Mouse (Mus musculus) liver, embryonic 14.5 days (tissue): Measurements from ENCODE around the gene Hoxb8. TPM values are rescaled to one million over a fixed set of nuclear protein-coding genes. Genes with fewer than 3 reads are reported as not detected.

Experiments
- ATAC-seq: fragments of 200-750 bp; cut with Nextera tagmentation; 2 replicates; pipeline ENCODE4 v1.8.0; 2017; ENCODE audit warnings: moderate number of reproducible peaks, mild to moderate bottlenecking, moderate library complexity; ENCODE audit not compliant: insufficient read depth
- DNase-seq, 3 experiments: peaks; one replicate each; pipeline ENCODE4 v3.0.0-alpha.2; 2012 to 2013; ENCODE audit warnings: low read depth in 3 of 3, low spot score in 3 of 3
- H3K27ac ChIP-seq: fragments of 300-500 bp; sonication (generic); 2 replicates; pipeline ENCODE4 v1.5.1; 2014; ENCODE audit warnings: moderate library complexity, mild to moderate bottlenecking, control low read depth, inconsistent platforms
- H3K27me3 ChIP-seq: fragments of 300-500 bp; sonication (generic); 2 replicates; pipeline ENCODE4 v1.6.1; 2014; ENCODE audit warnings: mild to moderate bottlenecking, low read length, moderate library complexity; ENCODE audit not compliant: control insufficient read depth, insufficient read depth
- H3K36me3 ChIP-seq: fragments of 300-500 bp; sonication (generic); replicated peaks from 2 replicates; pipeline ENCODE4 v1.6.1; 2014; ENCODE audit warnings: low read depth; ENCODE audit not compliant: control insufficient read depth, insufficient read depth
- H3K4me1 ChIP-seq, 2 experiments: fragments of 200-500 bp in 1 of 2; fragments of 300-500 bp in 1 of 2; sonication (generic) in 1 of 2; replicated peaks; 2 replicates each; pipeline ENCODE4 v1.6.1; 2012 to 2014; ENCODE audit warnings: antibody characterized with exemption in 1 of 2, inconsistent platforms in 1 of 2, low read length in 1 of 2; ENCODE audit not compliant: control insufficient read depth in 2 of 2, insufficient read depth in 2 of 2
- H3K4me2 ChIP-seq: fragments of 300-500 bp; sonication (generic); 2 replicates; pipeline ENCODE4 v1.6.1; 2014; ENCODE audit warnings: low read depth, mild to moderate bottlenecking, control low read depth, moderate library complexity
- H3K4me3 ChIP-seq, 2 experiments: fragments of 200-500 bp in 1 of 2; fragments of 300-500 bp in 1 of 2; sonication (generic) in 1 of 2; 2 replicates each; pipeline ENCODE4 v1.5.1; 2012 to 2014; ENCODE audit warnings: low read depth in 2 of 2, low read length in 2 of 2, mild to moderate bottlenecking in 2 of 2, control low read depth in 1 of 2, inconsistent platforms in 1 of 2, moderate library complexity in 1 of 2; ENCODE audit not compliant: insufficient read depth in 1 of 2
- H3K9ac ChIP-seq: fragments of 300-500 bp; sonication (generic); replicated peaks from 2 replicates; pipeline ENCODE4 v1.6.1; 2014; ENCODE audit warnings: mild to moderate bottlenecking, control low read depth, moderate library complexity
- H3K9me3 ChIP-seq: fragments of 300-500 bp; sonication (generic); 2 replicates; pipeline ENCODE4 v1.6.1; 2016; ENCODE audit warnings: low read length, mixed read lengths; ENCODE audit not compliant: control insufficient read depth
- CTCF ChIP-seq: IDR thresholded peaks from 2 replicates; pipeline ENCODE4 v1.5.1; 2016; ENCODE audit warnings: antibody characterized with exemption, low read depth, control low read depth
- EP300 ChIP-seq: IDR thresholded peaks from 2 replicates; pipeline ENCODE4 v1.6.1; 2016; ENCODE audit warnings: antibody characterized with exemption, low read depth
- WGBS: fragments of 180-500 bp; shearing (Covaris S2); extraction: QIAGEN DNeasy Blood & Tissue Kit; methylation state at CpG from one replicate; pipeline ENCODE4 v1.1.7; 2014; ENCODE audit not compliant: insufficient replicate concordance; 5-methylcytosine and 5-hydroxymethylcytosine counted together
- polyA plus RNA-seq, 2 experiments: library from polyadenylated mRNA; depleted of rRNA in 1 of 2; stranded (reverse) in 1 of 2; unstranded in 1 of 2; fragments of >200 nt; fragmentation: Nextera tagmentation in 1 of 2; extraction: Ambion mirVana in 1 of 2; gene quantifications; 2 replicates each; pipeline versions ENCODE4 v1.2.1 to v1.2.3; 2012 to 2014

Hoxb8 gene
- polyA plus RNA-seq, 2 experiments: 0.03 TPM; not detected in 1

GRCm38 (mm10) chr11:96274428-96274827 lies 7.3 kb upstream of the Hoxb8 start:
- H3K9ac ChIP-seq: no peak overlapping the region
- 21% methylated on average over 10 of the region's 10 CpGs for WGBS
- peaks cover 100% of the 10 kb centered on the region for H3K27me3 ChIP-seq
- no peak for ATAC-seq
- no peak for TF ChIP-seq CTCF
- TF ChIP-seq EP300: no peak
- no peaks in the 10 kb centered on the region for H3K36me3 ChIP-seq
- no peak overlapping the region for H3K27ac ChIP-seq
- H3K9me3 ChIP-seq: no peaks in the 10 kb centered on the region
- H3K4me1 ChIP-seq: no peaks in the 10 kb centered on the region
- H3K4me2 ChIP-seq: no peak overlapping the region
- no peak for DNase-seq
- H3K4me3 ChIP-seq: no peak overlapping the region

GRCm38 (mm10) chr11:96275896-96276295 lies 5.8 kb upstream of the Hoxb8 start:
- Histone ChIP-seq H3K4me3 (no peak overlapping the region), H3K4me2 (no peak overlapping the region), H3K27me3 (peaks cover 100% of the 10 kb centered on the region), H3K36me3 (no peaks in the 10 kb centered on the region), H3K4me1 (no peaks in the 10 kb centered on the region), H3K9me3 (no peaks in the 10 kb centered on the region), H3K9ac (no peak overlapping the region), H3K27ac (no peak overlapping the region)
- 14% methylated on average over 4 of the region's 4 CpGs for WGBS
- DNase-seq (no peak), ATAC-seq (no peak)
- TF ChIP-seq EP300 (no peak), CTCF (no peak)

GRCm38 (mm10) chr11:96277151-96278044 lies 4.3 kb upstream of the Hoxb8 start:
- H3K9me3 ChIP-seq: no peaks in the 10 kb centered on the region
- no peak overlapping the region for H3K4me2 ChIP-seq
- H3K27ac ChIP-seq: no peak overlapping the region
- 2% methylated on average over 35 of the region's 35 CpGs for WGBS
- ATAC-seq (no peak), DNase-seq (no peak)
- no peaks in the 10 kb centered on the region for H3K36me3 ChIP-seq
- no peak overlapping the region for H3K9ac ChIP-seq
- H3K27me3 ChIP-seq: peaks cover 100% of the 10 kb centered on the region
- TF ChIP-seq CTCF (no peak), EP300 (no peak)
- H3K4me1 ChIP-seq: no peaks in the 10 kb centered on the region
- no peak overlapping the region for H3K4me3 ChIP-seq

- Histone ChIP-seq H3K9me3 (no peaks in the 10 kb centered on the region), H3K36me3 (no peaks in the 10 kb centered on the region), H3K27ac (no peak overlapping the region), H3K27me3 (peaks cover 100% of the 10 kb centered on the region), H3K4me1 (no peaks in the 10 kb centered on the region), H3K9ac (no peak overlapping the region), H3K4me3 (no peak overlapping the region), H3K4me2 (no peak overlapping the region)
- WGBS: 10% methylated on average over 14 of the region's 14 CpGs
- ATAC-seq: no peak
- TF ChIP-seq EP300: no peak
- no peak for TF ChIP-seq CTCF
- no peak for DNase-seq
Measured at GRCm38 (mm10) chr11:96278324-96278723, 3.4 kb upstream of the Hoxb8 start.

- WGBS: under 1% methylated on average over 9 of the region's 9 CpGs
- Histone ChIP-seq H3K36me3 (no peaks in the 10 kb centered on the region), H3K4me1 (no peaks in the 10 kb centered on the region), H3K9me3 (no peaks in the 10 kb centered on the region), H3K27ac (no peak overlapping the region), H3K27me3 (peaks cover 100% of the 10 kb centered on the region), H3K9ac (no peak overlapping the region), H3K4me3 (no peak overlapping the region), H3K4me2 (no peak overlapping the region)
- ATAC-seq: no peak
- DNase-seq: peak; percentile 17 to 29 (median 23)
- peak; percentile 73 for TF ChIP-seq CTCF
- no peak for TF ChIP-seq EP300
Measured at GRCm38 (mm10) chr11:96278773-96279172, 2.9 kb upstream of the Hoxb8 start.
